Mouse (Mus musculus) fat pad, adult 2 months (tissue): ENCODE data around the gene Gga3.

Experiments used
- DNase-seq: peaks from one replicate; pipeline ENCODE4 v3.0.0-alpha.2; 2011; ENCODE audit warnings: low read depth, low spot score; ENCODE audit errors: extremely low read depth

Gga3 gene

DNA sequence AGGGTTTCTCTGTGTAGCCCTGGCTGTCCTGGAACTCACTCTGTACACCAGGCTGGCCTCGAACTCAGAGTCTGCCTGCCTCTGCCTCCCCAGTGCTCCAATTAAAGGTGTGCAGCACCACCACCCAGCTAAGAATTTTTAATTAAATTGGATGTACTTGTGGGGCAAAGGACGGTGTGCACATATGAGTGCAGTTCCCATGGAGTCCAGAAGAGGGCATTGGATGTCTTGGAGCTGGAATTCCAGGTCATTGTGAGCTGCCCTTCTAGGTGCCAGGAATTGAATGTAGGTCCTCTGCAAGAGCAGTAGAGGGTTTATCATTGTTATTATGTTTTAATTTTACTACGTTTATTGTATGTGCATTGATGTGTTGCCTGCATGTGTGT is 27.6 kb upstream of the Gga3 start:
- DNase-seq: no peak

DNA sequence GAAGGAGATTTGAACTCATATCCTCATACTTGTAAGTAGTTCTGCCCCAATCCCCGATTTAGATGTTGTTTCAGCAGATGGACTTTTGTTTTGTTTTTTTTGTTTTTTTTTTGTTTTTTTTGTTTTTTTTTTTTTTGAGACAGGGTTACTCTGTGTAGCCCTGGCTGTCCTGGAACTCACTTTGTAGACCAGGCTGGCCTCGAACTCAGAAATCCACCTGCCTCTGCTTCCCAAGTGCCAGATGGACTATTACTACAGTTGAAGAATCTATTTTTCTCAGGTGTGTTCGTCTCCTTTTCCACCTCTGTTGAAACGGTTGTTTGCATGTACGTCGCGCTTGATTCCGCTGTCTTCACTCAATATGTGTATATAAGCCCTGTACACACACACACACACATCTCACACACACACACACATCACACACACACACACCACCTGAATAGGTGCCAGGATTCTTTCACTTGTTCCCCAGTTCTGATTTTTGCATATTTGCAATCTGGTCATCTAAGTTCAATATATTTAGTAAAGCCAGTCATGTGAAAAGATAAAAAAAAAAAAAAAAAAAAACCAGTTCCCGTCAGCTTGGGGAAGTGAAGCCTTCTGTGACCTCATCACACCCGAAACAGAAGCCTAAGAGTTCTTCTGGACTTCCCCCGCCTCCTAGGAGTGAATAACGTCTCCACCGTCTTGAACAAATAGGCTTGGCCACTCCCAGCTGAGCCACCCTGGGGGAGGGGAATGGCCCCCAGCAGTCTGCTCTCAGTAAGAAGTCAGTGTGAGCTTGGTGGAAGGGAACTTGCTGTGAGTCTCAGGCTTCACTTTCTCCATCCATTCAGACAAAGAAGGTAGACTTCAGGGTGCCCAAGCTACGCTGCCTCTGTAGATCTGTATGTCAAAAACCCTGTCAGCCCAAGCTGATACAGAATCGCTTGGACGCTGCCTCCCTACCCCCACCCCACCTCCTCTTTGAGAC is 27.0 kb upstream of the Gga3 start:
- no peak for DNase-seq

DNA sequence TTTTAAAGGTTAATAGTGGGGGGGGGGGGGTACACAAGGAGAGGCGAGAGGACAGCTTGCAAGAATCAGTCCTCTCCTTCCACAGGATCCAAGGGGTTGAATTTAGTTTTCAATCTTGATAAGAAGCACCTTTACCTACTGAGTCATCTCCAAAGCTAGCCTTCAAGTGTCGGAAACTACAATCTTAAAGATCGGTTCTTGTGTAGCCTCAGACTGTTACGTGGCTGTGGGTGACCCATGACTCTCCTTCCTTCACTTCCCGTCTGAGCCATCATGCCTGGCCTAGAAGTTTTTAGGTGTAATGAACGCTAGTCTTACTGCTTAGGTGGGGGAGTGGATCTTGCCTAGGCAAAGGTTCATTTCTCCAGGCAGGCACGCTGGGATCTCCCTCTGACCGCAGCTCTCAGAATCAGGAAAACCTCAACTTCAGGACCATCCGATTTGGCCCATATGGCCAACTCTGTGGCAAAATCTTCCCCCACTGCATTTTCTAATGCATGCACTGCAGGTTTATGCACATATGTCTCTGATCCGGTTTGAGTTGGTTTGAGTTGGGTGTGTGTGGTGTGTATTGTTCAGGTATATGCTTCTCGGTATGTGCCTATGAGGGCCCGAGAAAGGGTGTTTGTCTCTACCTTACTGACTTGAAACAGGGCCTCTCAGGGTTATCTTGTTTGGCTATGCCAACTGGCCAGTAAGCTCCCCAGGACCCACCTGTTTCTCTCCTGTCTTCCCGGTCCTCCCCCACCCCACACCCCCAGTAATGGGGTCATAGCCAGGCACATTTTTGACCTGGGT is 26.1 kb upstream of the Gga3 start:
- no peak for DNase-seq

DNA sequence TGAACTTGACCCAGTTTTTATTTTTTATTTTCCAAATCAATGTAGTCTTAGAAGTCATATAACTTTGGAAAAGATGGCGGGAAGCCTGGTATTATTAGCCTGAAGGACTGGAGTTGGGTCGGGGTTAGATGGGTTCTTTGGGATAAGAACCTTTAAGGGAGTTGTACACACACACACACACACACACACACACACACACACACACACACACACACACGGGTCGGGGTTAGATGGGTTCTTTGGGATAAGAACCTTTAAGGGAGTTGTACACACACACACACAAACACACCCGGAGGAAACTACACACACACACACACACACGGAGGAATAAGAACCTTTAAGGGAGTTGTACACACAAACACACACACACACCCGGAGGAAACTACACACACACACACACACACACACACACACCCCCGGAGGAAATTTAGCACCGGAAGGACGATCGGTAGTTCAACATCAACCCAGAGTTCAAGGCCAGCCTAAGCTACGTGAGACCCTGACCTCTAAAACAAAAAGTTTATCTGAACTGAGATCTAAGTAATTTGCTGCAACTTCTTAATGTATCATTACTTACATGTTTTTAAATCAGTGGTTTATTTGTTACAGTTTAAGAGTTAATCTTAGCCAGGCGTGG is 24.7 kb upstream of the Gga3 start:
- no peak for DNase-seq

DNA sequence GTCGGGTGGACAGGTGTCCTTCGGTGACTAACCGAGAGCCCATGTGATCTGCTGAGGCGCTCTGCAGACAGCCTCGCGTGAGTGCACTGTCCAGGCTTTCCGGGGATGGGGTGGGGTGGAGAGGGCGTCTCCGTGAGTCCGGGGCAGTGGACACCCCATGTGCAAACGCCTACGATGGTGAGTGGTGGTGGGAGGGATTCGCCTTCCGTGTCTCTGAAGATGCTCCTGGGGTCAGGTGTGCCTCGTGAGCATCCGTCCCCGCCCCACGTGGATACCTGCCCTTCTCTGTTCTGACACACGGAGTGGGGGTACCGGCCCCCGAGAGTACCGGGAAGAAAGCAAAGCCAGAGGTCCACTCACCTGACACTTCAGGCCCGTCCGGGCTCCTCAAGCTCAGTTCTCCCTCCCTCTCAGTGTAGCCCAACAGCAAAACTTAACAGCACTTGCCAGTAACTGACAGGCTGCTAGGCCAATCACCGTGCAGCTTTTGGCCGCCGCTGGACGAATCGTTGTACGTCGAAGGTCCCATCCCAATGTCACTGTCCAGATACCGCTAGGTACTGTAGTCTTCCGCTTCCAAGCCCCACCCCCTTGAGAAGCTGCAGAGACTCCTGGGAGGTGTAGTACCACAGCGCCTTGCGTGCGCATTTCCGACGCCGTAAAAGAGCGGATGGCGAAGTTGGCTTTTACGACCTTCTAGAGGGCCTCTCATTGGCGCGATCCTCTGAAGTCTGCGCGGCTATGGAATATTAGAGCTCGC is 24.0 kb upstream of the Gga3 start, which contains the start of gene Slc25a19:
Gene Slc25a19 (minus strand): TSS at position 591 of the 760 bp plus-strand sequence.
- DNase-seq: peak; percentile 99

DNA sequence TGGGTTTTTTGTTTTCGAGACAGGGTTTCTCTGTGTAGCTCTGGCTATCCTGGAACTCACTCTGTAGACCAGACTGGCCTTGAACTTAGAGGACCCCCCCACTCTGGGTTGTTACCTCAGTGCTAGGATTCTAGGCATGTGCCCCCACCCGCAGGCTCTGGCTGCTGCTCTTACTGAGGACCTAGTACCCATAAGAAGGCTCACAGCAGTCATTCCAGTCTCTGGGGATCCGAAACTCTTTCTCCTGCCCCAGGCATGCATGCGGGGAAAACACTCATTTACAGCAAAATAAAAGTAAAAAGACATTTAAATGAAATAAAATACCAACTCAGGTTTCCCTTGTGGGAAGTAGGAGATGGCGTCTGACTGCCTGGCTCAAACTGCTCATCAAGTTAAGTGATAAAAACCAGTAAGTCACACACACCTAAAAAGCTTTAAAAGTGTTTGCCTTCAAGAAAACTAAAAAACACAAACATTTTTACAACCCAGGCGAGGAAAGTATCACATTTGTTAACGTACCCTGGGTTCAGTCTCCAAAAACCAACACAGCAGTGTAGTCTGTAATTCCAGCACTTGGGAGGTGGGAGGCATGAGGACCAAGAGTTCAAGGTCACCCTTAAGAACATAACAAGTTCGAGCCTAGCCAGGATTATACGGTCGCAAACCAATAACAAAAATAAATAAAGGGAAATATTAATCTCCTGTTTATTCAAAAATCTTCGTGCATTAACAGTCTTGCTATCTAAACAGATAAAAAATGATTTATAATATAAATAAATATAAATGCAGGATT is 23.2 kb upstream of the Gga3 start:
- DNase-seq: no peak

DNA sequence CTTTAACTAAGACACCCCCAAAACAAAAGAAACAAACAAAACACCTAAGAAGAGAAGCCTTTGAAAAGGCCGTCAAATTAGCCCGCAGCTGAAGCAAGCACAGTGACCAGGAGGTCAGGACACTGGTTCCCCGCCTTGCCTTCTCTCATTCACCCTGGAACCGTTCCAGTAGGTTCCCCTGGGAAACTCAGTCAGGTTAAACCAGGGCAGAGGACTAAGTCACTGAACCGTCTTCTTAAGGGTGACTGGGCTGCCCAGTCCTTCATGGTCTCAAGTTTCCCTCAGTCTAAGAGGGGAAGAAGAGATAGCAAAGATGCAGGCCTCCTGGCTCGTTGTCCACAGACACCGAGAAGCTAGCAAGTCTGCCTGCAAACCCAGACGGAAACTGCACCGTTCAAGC is 22.0 kb upstream of the Gga3 start:
- no peak for DNase-seq

DNA sequence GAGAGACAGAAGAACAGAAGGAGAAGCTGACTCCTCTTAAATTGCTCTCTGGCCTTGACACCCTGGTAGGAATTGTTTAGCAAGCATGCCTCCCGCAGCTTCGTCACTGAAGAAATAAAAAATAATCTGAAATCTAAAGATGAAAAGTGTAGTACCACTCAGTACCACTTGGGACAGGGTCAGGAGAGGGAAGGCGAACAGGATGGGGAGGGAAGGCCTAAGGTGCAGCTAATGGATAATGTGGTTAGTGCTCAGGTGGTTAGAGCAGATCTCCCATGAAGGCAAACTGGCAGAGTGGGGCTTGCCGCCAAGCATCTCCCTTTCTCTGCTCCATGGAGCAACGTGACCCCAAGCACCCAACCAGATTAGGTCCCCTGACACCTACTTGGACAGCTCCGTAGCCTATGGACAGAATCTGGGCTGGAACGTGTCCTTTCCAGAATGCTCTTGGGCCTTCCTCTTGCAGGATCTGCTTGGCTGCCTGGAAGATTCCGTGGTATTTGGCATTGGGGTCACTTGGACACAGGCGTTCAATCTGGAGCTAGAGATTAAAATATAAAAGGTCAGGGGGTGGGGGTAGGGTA is 19.7 kb upstream of the Gga3 start:
- DNase-seq: no peak

DNA sequence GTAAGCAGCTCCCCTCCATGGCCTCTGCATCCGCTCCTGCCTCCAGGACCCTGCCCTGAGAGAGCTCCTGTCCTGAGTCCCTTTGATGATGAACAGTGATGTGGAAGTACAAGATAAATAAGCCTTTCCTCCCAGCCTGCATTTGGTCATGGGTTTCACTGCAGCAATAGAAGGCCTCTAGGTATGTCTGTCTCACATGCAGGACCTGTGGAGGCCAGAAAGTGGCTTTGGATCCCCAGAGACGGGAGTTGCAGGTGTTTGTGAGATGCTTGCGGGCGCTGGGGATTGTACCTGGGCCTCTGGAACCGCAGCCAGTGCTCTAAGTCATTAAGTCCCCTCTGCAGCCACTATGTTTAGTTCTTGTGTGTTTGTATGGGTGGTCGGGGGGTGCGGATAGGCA is 16.1 kb upstream of the Gga3 start:
- DNase-seq: no peak

DNA sequence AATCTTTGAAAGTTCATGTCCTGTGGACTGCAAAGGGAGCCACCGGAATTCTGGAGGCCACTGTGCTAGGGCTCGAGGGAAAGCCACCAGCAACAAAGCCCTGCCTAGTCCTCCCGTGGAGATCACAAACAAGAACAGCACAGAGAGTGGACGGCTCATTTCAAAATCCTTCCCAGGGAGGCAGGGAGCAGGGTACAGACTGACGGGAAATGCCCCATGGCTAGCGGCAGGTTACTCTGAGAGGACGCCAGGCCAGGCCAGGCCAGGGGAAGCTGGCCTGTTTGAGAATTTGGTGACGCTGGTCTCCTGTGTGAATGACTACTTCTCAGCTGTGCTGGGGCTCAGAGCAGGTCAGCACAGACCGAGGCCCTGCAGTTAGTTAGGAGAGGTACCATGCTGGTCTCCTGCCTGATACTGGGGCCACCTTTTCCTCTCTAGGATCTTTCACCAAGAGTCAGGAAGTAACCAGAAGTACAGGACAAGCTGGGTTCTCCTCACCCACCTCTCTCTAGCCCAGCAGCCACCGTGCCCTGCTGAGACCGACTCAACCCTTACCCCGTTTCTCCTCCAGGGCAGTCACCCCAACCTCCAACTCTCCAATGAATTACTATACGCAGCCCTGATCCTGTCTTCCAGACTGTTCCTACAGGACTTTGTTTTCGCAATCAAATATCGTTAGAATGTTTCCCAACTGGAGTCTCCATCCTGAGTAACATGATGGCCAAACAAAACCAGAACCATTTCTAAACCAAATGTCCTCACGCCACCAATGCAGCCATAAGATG is 15.1 kb upstream of the Gga3 start:
- DNase-seq: no peak

DNA sequence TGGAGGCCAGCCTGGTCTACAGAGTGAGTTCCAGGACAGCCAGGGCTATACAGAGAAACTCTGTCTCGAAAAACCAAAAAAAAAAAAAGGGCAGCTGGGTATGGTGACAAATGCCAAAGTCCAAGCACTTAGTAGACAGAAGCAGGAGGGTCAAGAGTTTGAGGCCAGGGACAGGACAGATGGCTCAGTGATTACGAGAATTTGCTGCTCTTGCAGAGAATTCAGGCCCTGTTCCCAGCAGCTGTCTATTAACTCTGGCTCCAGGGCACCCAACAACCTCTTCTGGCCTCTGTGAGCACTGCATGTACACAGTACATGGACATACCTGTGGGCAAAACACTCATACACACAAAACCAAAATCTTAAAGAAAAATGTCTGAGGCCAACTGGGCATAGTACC is 14.2 kb upstream of the Gga3 start:
- DNase-seq: no peak

DNA sequence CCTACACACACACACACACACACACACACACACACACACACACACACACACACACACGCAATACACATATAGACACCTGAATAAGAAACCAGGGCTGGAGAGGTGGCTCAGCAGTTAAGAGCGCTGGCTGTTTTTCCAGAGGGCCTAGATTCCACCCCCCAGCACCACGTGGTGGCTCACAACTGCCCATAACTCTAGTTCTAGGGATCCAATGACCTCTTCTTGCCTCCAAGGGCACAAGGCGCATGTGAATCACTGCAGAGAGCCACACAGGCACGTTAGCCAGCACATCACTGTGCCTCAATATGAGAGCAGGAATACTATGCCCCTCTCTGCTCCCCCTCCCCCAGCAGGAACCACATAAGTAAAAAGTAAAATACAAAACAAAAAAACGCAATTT is 13.0 kb upstream of the Gga3 start:
- DNase-seq: no peak

DNA sequence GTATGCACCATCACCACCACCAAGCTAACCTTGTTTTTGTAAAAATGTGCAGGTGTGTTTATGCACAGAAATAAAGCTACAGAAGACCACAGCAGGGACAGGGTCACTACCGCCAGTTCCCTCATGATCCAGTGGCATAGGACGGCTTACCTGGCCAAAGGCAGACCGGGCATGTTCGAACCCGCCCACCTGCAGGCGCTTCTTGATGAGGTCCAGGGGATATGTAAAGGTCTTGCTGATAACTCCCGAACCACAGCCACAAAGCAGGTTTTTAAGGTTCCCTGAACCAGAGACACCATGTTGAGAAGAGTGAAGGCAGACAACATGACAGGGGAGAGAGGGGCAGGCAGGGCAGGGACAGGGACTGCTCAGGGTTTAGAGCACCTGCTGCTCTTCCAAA is 12.5 kb upstream of the Gga3 start:
- DNase-seq: no peak

DNA sequence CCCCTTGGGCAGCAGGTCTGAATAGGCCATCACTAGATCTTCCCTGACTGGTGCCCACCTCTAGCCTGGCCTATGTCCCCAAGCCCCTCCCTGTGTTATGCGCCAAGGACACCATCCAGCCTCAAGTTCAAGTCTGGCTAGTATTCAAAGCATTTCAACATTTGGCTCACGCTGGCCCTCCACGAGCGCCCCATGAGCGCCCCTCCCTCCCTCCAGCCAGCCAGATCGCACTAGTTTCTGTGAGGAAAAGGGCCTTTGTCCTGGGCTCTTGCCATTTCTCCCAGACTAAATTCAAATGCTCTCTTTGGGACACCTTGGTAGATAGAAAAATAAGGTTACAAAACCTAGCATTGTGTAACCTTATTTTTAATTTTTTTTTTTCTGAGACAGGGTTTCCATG is 12.0 kb upstream of the Gga3 start:
- no peak for DNase-seq

DNA sequence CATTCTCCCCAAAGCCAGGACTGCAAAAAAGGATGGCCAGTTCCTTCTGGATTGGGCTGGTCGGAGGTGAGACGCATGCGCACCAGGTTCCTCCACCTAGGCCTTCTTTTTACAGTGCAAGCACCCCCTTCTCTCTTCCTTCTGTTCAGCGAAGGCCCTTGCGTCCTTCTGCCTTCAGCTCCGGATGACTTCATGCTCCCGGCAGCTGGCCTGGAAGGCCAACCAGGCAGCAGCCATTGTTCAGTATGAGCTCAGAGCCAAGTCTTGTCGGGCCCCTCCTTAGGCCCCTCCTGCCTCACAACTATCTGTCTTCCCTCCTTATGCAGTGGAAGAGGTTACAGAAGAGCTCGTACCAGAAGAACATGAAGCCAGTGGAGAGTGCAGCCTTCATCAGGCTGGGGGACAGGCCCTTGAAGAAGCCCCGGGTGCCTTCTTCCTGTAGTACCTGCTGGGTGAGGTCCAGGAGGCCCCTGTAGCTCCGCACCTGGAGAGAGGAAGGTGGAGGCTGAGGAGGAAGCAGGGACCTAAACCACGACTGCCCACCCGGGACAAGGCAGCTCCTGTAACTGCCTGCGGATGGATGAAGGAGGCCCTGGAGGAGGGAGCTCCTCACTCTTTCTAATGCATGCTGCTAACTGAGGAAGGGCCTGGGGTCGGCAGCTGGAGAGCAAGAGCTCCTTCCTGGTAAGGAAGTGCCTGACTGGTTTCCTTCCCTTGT is 11.4 kb upstream of the Gga3 start:
- no peak for DNase-seq

DNA sequence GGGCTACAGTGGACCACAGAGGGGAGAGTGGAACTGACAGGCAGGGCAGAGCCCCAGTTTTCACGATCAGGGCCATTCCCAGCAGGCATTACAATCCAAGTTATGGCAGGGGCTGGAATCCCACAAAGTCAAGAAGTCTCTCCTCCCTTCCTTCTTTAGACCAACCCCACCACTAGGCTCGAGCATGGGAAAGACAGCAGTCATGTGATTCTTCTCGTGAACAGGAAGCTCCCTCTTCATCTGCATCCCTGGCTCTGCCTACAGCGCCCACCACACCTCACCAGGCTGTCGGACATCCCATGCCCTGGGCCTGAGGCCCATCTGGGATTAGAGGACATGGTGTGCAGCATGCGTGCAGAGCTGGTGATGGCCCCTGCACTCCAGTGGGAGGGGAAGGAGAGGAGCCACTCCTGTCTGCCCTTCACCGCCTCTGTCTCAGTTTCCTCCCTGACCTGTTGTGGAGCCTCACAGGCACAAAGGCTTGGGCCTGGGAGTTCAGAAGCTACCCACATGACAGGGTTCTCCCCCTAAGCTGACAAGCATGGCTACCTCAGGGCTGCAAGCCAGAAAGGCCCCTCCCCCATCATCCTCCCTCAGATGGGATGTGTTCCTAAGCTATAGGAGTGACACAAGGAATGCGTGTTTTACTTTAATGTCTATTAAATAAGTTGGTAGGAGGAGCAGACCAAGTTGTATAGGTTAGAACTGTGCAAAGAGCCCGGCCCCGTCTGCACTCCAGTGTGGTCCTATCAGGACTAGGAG is 10.7 kb upstream of the Gga3 start:
- DNase-seq: no peak

DNA sequence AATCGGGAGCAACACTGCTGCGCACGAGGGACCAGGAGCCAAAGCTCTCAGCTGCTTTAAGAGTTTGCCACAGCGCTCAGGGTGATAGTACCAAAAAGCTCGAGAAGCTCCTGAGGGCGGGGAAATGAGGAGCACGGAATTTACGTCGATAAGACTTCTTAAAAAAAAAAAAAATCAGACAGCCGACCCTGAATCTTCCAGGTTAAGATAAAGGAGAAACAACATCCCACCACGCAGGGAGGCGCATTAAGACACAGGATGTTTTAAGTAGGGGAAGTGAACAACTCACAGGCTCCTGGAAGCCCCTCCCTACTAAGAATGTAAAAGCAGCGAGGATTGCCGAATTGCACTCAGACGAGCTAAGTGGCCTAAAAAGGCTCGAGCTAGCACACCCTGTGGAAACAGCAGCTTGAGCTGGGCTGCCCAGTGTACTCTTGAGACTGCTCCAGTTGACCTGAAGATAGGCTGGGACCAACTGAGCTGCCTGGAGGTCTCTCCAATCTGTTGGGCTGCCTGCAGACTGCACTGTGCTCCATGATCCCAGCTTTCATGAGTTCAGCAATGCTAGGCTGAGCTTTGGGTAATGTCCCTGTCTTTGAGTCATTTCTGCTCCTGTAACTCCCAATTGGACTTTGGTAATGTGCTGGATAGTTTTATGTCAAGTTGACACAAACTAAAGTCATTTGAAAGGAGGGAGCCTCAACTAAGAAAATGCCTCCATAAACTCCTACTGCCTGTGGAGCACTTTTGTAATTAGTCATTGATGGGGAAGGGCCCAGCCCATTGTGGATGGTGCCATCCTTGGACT is 9.5 kb upstream of the Gga3 start:
- DNase-seq: no peak
